Mouse (Mus musculus): ENCODE measurements around the gene Clstn2. TPM values are rescaled to one million over a fixed set of nuclear protein-coding genes. Genes with fewer than 3 reads are reported as not detected.

The Clstn2 gene
- polyA plus RNA-seq, 1 experiment from 2014 or later, result 17.0 TPM

DNA sequence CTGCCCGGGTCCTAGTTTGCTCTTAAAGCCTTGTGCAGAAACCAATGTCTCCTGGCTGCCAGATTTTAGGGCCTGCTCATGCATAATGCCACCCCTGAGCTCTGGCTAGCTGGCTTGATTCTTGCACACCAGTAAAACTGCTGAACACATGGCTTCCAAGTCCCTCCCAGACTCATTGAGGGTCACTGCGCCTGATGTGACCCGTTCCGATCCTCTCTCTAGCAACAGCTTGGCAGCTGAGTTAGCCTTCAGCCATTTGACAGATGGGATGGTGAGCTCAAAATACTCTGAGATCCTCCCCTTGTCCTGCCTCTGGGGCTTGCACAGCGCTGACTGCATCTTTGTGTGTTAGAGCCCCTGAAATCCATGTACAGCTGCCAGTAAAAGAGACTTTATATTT lies 430.5 kb downstream of the Clstn2 start:
- Histone ChIP-seq H3K36me3 (no peaks in the 10 kb centered on the region), H3K27me3 (no peaks in the 10 kb centered on the region), H3K27ac (replicated peaks) (no peak overlapping the region), H3K9me3 (no peaks in the 10 kb centered on the region), H3K4me1 (replicated peaks) (peaks cover 21% of the 10 kb centered on the region), H3K9ac (no peak overlapping the region), H3K4me3 (no peak overlapping the region), H3K4me2 (no peak overlapping the region)
- peak; percentile 47; the same call in 1 of the 2 replicates for ATAC-seq (ENCODE audit: low read depth)
- 51% methylated on average over 5 of the region's 5 CpGs for WGBS

DNA sequence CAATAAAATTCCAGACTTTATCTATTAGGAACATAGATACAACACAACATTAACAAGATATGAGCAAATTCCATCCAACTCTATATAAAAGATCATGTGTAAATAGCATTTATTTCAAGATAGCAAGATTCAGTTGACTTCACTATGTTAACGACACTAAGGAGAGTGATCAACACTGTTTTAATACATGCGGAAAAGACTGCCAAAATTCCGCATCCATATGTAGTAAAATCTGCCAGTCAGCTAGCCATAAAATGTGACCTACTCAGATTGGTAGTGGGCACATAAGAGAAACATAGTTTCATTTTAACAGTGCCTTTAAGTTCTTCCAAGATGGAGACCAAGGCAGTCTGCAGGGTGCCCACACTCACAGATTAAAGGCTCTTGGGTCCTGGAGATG lies 434.0 kb downstream of the Clstn2 start:
- Histone ChIP-seq H3K9me3 (no peaks in the 10 kb centered on the region), H3K36me3 (no peaks in the 10 kb centered on the region), H3K4me1 (replicated peaks) (peaks cover 18% of the 10 kb centered on the region), H3K4me2 (no peak overlapping the region), H3K27me3 (no peaks in the 10 kb centered on the region), H3K4me3 (no peak overlapping the region), H3K9ac (no peak overlapping the region), H3K27ac (replicated peaks) (no peak overlapping the region)
- WGBS, result 85% methylated on average over 3 of the region's 3 CpGs
- no peak for ATAC-seq (ENCODE audit: low read depth)

DNA sequence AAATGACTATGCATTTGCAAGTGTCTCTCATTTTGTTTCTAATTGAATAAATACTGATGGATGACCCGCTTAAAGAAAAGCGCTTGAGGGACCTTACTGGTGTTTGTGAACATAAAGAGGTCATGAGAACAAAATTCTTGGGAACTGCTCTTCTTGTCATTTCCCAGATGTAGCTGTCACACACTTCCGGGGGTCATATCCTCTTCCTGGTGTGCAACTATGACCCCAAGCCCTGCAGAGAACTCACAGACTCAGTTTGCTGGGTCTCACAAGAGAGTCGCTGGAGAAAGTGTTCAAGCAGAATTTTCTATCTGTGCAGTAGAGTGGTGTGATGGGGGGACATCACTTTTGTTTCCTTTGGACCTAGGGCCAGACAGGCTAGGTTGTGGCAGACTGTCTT lies 442.3 kb downstream of the Clstn2 start:
- ATAC-seq (ENCODE audit: low read depth), result no peak
- Histone ChIP-seq H3K9ac (no peak overlapping the region), H3K9me3 (no peaks in the 10 kb centered on the region), H3K27me3 (no peaks in the 10 kb centered on the region), H3K4me1 (replicated peaks) (no peaks in the 10 kb centered on the region), H3K27ac (replicated peaks) (no peak overlapping the region), H3K4me3 (no peak overlapping the region), H3K36me3 (no peaks in the 10 kb centered on the region), H3K4me2 (no peak overlapping the region)
- 80% methylated on average over 4 of the region's 4 CpGs for WGBS

DNA sequence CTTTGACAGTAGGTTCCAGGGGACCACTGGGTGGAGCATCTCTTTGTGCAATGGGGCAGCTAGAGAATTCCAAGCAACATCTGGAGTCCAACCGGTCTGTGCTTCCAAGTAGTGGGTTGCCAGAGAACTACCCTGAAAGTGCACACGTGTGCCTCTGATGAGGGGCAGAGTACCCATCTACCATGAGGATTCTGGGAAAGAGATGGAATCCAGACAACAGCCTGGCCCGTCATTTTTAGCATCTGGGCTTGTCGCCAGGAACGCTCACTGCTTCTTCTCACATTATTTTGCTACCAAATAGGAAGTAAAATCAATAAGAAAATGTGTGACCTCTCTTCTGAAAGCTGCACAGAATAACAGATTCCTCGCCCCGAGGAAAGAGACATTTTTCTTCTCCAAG lies 462.1 kb downstream of the Clstn2 start:
- 75% methylated on average over 7 of the region's 7 CpGs for WGBS
- Histone ChIP-seq H3K4me1 (replicated peaks) (no peaks in the 10 kb centered on the region), H3K27me3 (no peaks in the 10 kb centered on the region), H3K9ac (no peak overlapping the region), H3K9me3 (no peaks in the 10 kb centered on the region), H3K4me3 (no peak overlapping the region), H3K4me2 (no peak overlapping the region), H3K27ac (replicated peaks) (no peak overlapping the region), H3K36me3 (no peaks in the 10 kb centered on the region)
- ATAC-seq (ENCODE audit: low read depth), result no peak

DNA sequence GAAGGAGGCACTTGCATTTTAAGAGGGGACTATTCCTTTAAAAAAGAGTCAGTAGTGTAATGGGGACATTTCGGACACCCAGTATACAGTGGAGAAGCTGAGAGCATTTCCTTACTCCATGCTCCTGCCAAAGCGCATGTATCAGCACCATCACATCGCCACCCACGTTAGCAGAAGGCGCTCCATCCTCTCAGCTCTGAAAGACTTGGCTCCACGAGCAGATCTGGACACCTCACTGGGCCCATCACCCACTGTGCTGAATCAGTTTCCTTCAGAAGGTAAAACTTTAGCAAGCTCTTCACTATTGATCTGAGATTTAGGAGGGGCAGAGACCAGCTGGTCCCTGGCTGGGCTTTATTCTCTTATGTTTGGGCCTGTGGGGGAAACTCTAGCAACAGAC lies 469.9 kb downstream of the Clstn2 start:
- Histone ChIP-seq H3K4me1 (replicated peaks) (no peaks in the 10 kb centered on the region), H3K9ac (no peak overlapping the region), H3K27me3 (no peaks in the 10 kb centered on the region), H3K4me2 (no peak overlapping the region), H3K27ac (replicated peaks) (no peak overlapping the region), H3K9me3 (no peaks in the 10 kb centered on the region), H3K36me3 (no peaks in the 10 kb centered on the region), H3K4me3 (no peak overlapping the region)
- ATAC-seq (ENCODE audit: low read depth), result no peak
- 91% methylated on average over 6 of the region's 6 CpGs for WGBS

DNA sequence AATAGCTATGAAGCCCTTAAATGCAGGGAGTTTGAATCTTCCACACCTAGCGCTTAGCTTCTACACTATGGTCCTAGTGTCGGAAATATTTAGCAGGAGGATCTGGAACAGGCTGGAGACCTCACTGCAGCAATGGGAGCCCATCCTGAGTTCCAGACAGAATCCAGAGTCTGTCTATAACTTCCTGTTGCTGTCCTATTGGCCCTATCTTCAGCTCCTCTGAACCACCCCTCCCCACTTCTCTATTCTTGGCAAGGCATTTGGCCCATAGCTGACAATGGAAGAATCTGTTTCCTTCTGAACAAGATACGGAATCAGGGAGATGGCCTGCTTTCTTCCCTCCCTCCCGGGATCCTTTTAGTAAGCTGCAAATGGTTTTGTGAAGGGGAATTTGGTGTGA lies 488.6 kb downstream of the Clstn2 start:
- Histone ChIP-seq H3K27me3 (no peaks in the 10 kb centered on the region), H3K4me3 (no peak overlapping the region), H3K27ac (replicated peaks) (no peak overlapping the region), H3K4me2 (no peak overlapping the region), H3K9ac (no peak overlapping the region), H3K4me1 (replicated peaks) (peaks cover 8% of the 10 kb centered on the region; the same call in 1 of the 2 replicates), H3K36me3 (no peaks in the 10 kb centered on the region), H3K9me3 (no peaks in the 10 kb centered on the region)
- ATAC-seq (ENCODE audit: low read depth), result no peak
- WGBS, result 87% methylated on average over 4 of the region's 4 CpGs

DNA sequence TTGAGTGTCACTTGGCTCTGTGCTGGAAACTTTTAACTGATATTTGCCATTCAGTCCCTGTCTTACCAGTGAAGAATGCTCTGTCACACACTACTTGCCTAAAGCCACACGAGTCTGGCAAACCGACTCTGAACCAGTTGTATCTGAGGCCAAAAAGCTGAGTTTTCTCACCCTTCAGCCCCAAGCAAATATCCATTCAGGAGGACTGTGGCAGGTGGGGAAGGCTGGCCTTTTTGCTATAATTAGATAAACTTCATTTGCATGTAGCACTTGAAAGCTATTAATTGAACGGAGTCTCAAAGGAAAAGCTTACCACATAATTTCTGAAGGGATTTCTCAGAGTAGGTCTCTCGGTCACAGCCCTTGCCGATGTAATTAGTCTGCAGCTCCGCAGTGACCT lies 491.6 kb downstream of the Clstn2 start:
- Histone ChIP-seq H3K4me2 (no peak overlapping the region), H3K4me1 (replicated peaks) (peaks cover 8% of the 10 kb centered on the region; the same call in 1 of the 2 replicates), H3K36me3 (no peaks in the 10 kb centered on the region), H3K9me3 (no peaks in the 10 kb centered on the region), H3K27ac (replicated peaks) (0 out of 2 replicates have a peak overlapping the region, but pooled peaks have one; percentile 7), H3K27me3 (no peaks in the 10 kb centered on the region), H3K9ac (no peak overlapping the region), H3K4me3 (no peak overlapping the region)
- WGBS, result 57% methylated on average over 6 of the region's 6 CpGs
- ATAC-seq (ENCODE audit: low read depth), result peak; percentile 40; the same call in 1 of the 2 replicates

DNA sequence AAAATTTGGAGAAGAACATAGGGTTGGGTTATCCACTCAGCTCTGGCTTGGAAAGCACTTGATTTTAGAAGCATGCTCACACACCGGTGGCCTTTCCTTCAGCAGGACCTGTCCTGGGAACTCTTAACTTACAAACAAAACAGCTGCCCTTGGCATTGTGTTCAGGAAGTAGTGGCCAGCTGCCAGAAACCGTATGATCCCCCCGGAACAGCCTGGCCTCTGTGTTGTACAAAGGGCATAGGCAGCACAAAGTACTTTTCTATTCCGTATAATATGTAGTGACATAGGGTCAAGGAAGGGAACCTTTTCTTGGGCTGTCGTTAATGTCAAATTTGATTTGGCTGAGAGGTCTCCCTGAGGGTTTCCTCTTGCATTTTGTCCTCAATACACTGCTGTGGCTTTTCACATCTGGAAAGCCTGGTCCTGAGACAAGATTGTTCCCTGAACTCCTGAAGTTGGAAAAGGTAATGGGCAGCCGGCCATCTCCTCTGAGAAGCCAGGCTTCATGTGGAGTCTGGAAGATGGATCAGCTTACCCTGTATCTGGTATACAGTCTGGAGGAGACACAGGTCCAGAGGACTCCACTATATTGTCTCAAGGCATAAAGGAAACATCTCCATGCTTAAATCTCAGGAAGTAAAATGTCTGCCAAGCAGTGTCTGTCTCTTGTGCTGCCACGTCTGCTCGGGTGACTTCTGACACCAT lies 494.8 kb downstream of the Clstn2 start:
- no peaks in the 10 kb centered on the region for H3K9me3 ChIP-seq
- H3K36me3 ChIP-seq, result no peaks in the 10 kb centered on the region
- no peaks in the 10 kb centered on the region for H3K27me3 ChIP-seq
- H3K27ac ChIP-seq (replicated peaks), result no peak overlapping the region
- ATAC-seq (ENCODE audit: low read depth), result no peak
- H3K4me3 ChIP-seq, result no peak overlapping the region
- H3K9ac ChIP-seq, result no peak overlapping the region
- peaks cover 8% of the 10 kb centered on the region; the same call in 1 of the 2 replicates for H3K4me1 ChIP-seq (replicated peaks)
- H3K4me2 ChIP-seq, result no peak overlapping the region
- WGBS, result 62% methylated on average over 8 of the region's 8 CpGs

DNA sequence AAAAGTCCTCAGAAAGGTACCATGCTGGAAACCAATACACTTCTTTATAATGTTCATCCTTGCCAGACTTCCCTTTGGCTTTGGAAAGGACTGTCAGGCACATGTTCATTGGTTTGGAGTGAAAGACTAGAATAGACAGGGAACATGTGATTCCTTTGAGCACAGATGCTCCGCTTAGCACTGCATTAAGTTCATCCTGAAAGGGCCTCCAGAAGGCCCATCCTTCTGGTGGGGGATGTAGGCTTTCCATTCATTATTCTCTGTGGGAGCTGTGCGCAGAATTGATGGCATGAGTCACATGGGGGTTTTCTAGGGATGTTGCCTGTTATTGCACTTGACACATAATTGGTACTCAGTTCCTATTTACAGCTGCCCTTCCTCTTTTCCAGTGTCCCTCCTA lies 498.8 kb downstream of the Clstn2 start:
- H3K4me3 ChIP-seq, result no peak overlapping the region
- no peak overlapping the region for H3K4me2 ChIP-seq
- no peaks in the 10 kb centered on the region for H3K36me3 ChIP-seq
- H3K27me3 ChIP-seq, result no peaks in the 10 kb centered on the region
- WGBS, result 94% methylated on average over 2 of the region's 2 CpGs
- H3K9ac ChIP-seq, result no peak overlapping the region
- no peak for ATAC-seq (ENCODE audit: low read depth)
- H3K27ac ChIP-seq (replicated peaks), result no peak overlapping the region
- no peaks in the 10 kb centered on the region; the same call in 1 of the 2 replicates for H3K4me1 ChIP-seq (replicated peaks)
- H3K9me3 ChIP-seq, result no peaks in the 10 kb centered on the region

DNA sequence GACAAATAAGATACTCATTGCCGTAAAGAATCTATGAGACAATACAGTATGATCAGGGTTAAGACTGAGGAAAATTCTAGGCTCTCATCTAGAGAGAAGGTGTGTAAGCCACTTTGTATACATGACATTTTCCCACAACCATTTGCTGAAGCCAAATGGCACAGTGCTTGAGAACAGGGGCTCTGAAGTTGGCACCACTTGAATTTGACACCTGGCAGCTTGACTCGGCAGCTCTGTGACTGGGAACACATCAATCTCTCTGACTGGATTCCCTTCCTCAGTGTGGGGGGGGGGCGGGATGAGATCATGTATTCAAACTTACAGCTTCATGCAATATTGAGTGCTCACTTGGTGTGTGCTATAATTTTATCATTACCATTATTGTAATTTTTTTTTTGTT lies 499.7 kb downstream of the Clstn2 start:
- Histone ChIP-seq H3K4me3 (no peak overlapping the region), H3K36me3 (no peaks in the 10 kb centered on the region), H3K9me3 (no peaks in the 10 kb centered on the region), H3K27me3 (no peaks in the 10 kb centered on the region), H3K9ac (no peak overlapping the region), H3K4me2 (no peak overlapping the region), H3K27ac (replicated peaks) (no peak overlapping the region), H3K4me1 (replicated peaks) (no peaks in the 10 kb centered on the region; the same call in 1 of the 2 replicates)
- 82% methylated on average over 3 of the region's 3 CpGs for WGBS
- ATAC-seq (ENCODE audit: low read depth), result no peak

DNA sequence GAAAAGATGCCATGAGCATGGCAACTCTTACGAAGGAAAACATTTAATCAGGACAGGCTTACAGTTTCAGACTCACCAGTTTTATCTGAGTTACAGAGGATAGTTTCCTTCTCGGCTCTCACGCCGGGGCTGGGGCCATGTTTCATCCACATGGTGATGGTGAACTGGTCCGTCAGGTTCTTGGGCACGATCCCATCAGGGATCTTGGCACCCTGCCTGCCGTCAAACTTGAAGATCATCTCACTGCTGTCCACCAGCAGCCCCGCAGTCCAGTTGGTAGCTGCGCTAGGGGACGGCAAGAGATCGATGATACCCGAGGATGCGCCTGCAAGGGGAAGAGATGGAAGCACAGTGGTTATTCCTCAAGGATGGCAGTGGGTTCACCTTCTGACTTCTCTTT lies 500.4 kb downstream of the Clstn2 start:
- Histone ChIP-seq H3K27me3 (no peaks in the 10 kb centered on the region), H3K27ac (replicated peaks) (no peak overlapping the region), H3K4me1 (replicated peaks) (no peaks in the 10 kb centered on the region), H3K9ac (no peak overlapping the region), H3K4me3 (no peak overlapping the region), H3K9me3 (no peaks in the 10 kb centered on the region), H3K4me2 (no peak overlapping the region), H3K36me3 (no peaks in the 10 kb centered on the region)
- 93% methylated on average over 13 of the region's 13 CpGs for WGBS
- no peak for ATAC-seq (ENCODE audit: low read depth)

DNA sequence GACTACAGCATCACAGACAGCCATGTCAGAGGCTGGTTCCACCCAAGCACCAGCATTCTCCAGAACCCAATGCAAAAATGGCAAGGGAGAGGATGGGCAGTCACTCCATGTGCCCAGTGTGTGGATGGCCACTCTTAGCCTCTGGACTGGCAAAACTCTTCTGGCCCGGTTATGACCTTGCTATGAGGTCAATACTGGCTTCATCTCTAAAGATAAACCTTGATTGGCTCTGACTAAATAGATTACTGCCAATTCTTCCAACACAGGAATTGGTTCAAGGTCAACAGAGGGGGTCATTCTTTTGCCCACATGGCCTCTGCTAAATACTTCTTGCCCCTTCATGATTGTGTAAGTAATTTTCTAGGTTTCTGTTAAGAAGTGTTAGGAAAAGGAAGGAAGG lies 505.1 kb downstream of the Clstn2 start:
- Histone ChIP-seq H3K36me3 (no peaks in the 10 kb centered on the region), H3K4me3 (no peak overlapping the region), H3K4me2 (no peak overlapping the region), H3K9me3 (no peaks in the 10 kb centered on the region), H3K27ac (replicated peaks) (no peak overlapping the region), H3K27me3 (no peaks in the 10 kb centered on the region), H3K9ac (no peak overlapping the region), H3K4me1 (replicated peaks) (no peaks in the 10 kb centered on the region)
- no peak for ATAC-seq (ENCODE audit: low read depth)
- WGBS, result 90% methylated on average over 1 of the region's 1 CpGs

DNA sequence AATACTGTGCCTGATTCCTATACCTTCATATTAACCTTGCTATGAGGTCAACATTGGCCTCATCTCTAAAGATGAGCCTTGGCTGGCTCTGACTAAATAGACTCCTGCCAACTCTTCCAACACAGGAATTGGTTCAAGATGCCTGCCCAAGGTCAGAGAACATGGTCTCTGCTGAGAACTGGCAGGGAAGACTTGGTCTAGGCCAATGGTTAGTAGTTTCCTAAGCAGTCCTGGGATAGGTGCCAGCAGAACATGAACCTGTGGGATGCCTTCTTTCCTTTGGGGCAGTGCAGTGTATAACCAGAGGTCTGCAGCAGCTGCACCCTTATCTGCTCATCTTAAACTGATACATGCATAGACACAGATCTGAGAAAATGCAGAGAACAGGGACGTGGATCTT lies 505.7 kb downstream of the Clstn2 start:
- Histone ChIP-seq H3K4me3 (no peak overlapping the region), H3K27me3 (no peaks in the 10 kb centered on the region), H3K36me3 (no peaks in the 10 kb centered on the region), H3K4me1 (replicated peaks) (no peaks in the 10 kb centered on the region), H3K9ac (no peak overlapping the region), H3K9me3 (no peaks in the 10 kb centered on the region), H3K27ac (replicated peaks) (no peak overlapping the region), H3K4me2 (no peak overlapping the region)
- no peak for ATAC-seq (ENCODE audit: low read depth)
- whole genome bisulfite sequencing, result 93% methylated on average over 1 of the region's 1 CpGs

Data from neural tube, embryonic 13.5 days (tissue).